Mouse (Mus musculus): ENCODE measurements around the gene Gm42420.

GRCm38 (mm10) chr6:39538227-39538626 is 47.3 kb upstream of the Gm42420 start:
- no peak for TF ChIP-seq CTCF (IDR thresholded peaks at IDR 0.05; ENCODE audit: borderline replicate concordance, extremely low read depth, insufficient read depth, insufficient read length)
- TF ChIP-seq POLR2A (IDR thresholded peaks at IDR 0.05; ENCODE audit: borderline replicate concordance, extremely low read depth, insufficient read depth, insufficient read length, poor library complexity, severe bottlenecking), result no peak

Measured in brain, embryonic 14.5 days (tissue).